Mouse (Mus musculus) CH12.LX (cell line): ENCODE data around the gene S100a10.

Experiments
- BHLHE40 ChIP-seq: IDR thresholded peaks from 2 replicates; pipeline ENCODE4 v1.6.1; 2011; ENCODE audit warnings: mild to moderate bottlenecking, low read depth, low read length, improper control_type of control experiment
- CHD1 ChIP-seq: IDR thresholded peaks from 2 replicates; pipeline ENCODE4 v1.6.1; 2012; ENCODE audit warnings: low read depth, low read length, improper control_type of control experiment, inconsistent platforms
- CTCF ChIP-seq, 2 experiments: IDR thresholded peaks in 1 of 2; conservative IDR thresholded peaks in 1 of 2; 2 replicates each; pipeline ENCODE4 v1.5.1; 2011 to 2012; ENCODE audit warnings: low read depth in 2 of 2, low read length in 2 of 2, improper control_type of control experiment in 1 of 2, inconsistent platforms in 1 of 2, mild to moderate bottlenecking in 1 of 2, moderate library complexity in 1 of 2
- ETS1 ChIP-seq: conservative IDR thresholded peaks from 2 replicates; pipeline ENCODE4 v1.6.1; 2012; ENCODE audit warnings: low read depth, mild to moderate bottlenecking, inconsistent platforms, low read length, improper control_type of control experiment, moderate library complexity
- TCF12 ChIP-seq: IDR thresholded peaks from 2 replicates; pipeline ENCODE4 v1.6.1; 2014; ENCODE audit warnings: low read depth, mild to moderate bottlenecking, inconsistent platforms, low read length, improper control_type of control experiment
- ZMIZ1 ChIP-seq: IDR thresholded peaks from 2 replicates; pipeline ENCODE4 v1.6.1; 2012; ENCODE audit warnings: low read depth, mild to moderate bottlenecking, inconsistent platforms, low read length, improper control_type of control experiment

DNA sequence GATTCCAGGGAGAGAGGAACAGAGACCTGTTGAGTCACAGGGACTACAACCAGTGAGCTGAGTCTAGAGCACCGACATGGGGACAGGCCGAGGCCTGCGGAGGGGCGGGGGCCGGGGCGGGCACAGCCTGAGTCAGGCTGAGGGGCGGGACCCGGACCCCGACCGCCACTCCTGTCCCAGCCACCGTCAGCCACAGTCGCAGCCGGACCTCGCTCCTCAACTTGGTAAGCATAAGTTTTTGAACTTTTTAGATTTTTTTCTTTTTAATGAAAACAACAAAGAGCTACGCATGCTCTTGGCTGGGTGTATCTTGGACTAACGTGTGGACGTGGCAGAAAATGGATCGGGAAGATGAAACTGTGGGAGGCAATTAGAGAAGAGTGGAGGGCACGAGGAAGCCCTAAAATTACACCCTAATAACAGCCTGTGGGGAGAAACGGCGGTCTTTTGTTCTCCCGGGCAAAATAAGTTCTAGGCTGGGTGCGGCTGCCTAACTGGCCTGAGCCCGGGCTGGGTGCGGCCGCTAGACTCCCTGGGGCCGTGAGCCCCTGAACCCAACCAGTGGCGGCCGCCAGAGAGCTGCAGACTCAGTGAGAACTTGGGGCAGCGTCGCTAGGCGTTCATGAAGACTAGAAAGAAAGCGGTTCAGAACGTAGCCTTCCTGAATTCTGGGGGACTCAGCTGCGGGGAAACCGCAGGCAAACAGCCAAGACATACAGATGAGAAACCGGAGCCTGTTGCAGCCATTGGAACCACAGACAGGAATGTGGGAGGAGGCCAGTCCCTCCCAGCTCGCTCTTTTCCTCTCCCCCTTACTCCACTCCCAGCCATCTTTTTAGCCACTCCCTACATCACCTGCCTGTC, 34.3 kb upstream of the S100a10 start, which contains the start of gene S100a11:
- TF ChIP-seq CTCF (conservative IDR thresholded peaks at IDR 0.05 in 1 of 2, IDR thresholded peaks at IDR 0.05 in 1 of 2; ENCODE audit: low read depth in 2 of 2, low read length in 2 of 2) (peak in 1 of 2 experiments; percentile 22; a peak in 1 of 4 replicates), ETS1 (no peak), ZMIZ1 (peak; percentile 87), TCF12 (peak; percentile 77; the same call in 1 of the 2 replicates), CHD1 (peak; percentile 88), BHLHE40 (no peak)
